Mouse (Mus musculus): ENCODE measurements around the gene Tmem121.

DNA sequence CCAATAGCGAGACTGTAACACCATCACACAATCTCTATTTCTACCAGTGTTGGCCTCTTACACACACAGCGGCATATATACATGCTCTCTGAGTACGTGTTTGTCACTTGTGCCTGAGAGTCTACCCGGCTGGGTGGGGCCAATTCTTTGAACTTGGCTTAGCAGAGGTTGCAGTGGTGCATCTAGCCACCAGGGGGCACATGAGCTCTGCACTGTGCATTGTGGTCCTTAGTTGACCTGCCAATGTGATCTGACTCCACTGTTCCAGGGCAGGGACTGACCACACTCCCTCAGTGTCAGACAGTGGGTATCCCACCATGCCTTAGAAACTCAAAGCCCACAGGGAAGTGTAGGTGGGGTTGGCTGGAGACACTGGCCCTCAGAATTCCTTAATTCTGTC lies 34.1 kb downstream of the Tmem121 start:
- peak; percentile 67 for TF ChIP-seq CTCF (IDR thresholded peaks at IDR 0.05)
- TF ChIP-seq POLR2A (IDR thresholded peaks at IDR 0.05; ENCODE audit: insufficient read depth, low read depth, low read length) = no peak
- no peak for TF ChIP-seq EP300 (IDR thresholded peaks at IDR 0.05; ENCODE audit: insufficient read depth, low read depth, low read length)
